Mouse (Mus musculus) lung, embryonic 14.5 days (tissue): ENCODE results near the gene Itga9. TPM values are rescaled to one million over a fixed set of nuclear protein-coding genes. Genes with fewer than 3 reads are reported as not detected.

Source experiments
- ATAC-seq: fragments of 200-750 bp; cut with Nextera tagmentation; 2 replicates; pipeline ENCODE4 v1.8.0; 2017; ENCODE audit warnings: mild to moderate bottlenecking, moderate TSS enrichment, moderate library complexity; ENCODE audit not compliant: insufficient read depth
- DNase-seq: peaks from one replicate; pipeline ENCODE4 v3.0.0-alpha.2; 2015
- H3K27ac ChIP-seq: fragments of 300-500 bp; sonication (generic); 2 replicates; pipeline ENCODE4 v1.5.1; 2014; ENCODE audit warnings: low read depth, mild to moderate bottlenecking, moderate library complexity
- H3K27me3 ChIP-seq: fragments of 300-500 bp; sonication (generic); 2 replicates; pipeline ENCODE4 v1.6.1; 2014; ENCODE audit warnings: low read length, control low read depth; ENCODE audit not compliant: insufficient read depth
- H3K36me3 ChIP-seq: fragments of 300-500 bp; sonication (generic); 2 replicates; pipeline ENCODE4 v1.6.1; 2014; ENCODE audit warnings: control low read depth; ENCODE audit not compliant: insufficient read depth
- H3K4me1 ChIP-seq: fragments of 300-500 bp; sonication (generic); 2 replicates; pipeline ENCODE4 v1.6.1; 2014; ENCODE audit warnings: antibody characterized with exemption, control low read depth; ENCODE audit not compliant: insufficient read depth
- H3K4me2 ChIP-seq: fragments of 300-500 bp; sonication (generic); 2 replicates; pipeline ENCODE4 v1.6.1; 2014; ENCODE audit warnings: mild to moderate bottlenecking
- H3K4me3 ChIP-seq: fragments of 300-500 bp; sonication (generic); 2 replicates; pipeline ENCODE4 v1.5.1; 2014; ENCODE audit warnings: low read depth, low read length
- H3K9ac ChIP-seq: fragments of 300-500 bp; sonication (generic); 2 replicates; pipeline ENCODE4 v1.6.1; 2014
- H3K9me3 ChIP-seq: fragments of 300-500 bp; sonication (generic); 2 replicates; pipeline ENCODE4 v1.6.1; 2016; ENCODE audit warnings: low read depth, low read length, control low read depth
- CTCF ChIP-seq: IDR thresholded peaks from 2 replicates; pipeline ENCODE4 v1.5.1; 2016; ENCODE audit warnings: antibody characterized with exemption, low read depth
- WGBS: fragments of 180-500 bp; shearing (Covaris S2); extraction: QIAGEN DNeasy Blood & Tissue Kit; methylation state at CpG from one replicate; pipeline ENCODE4 v1.1.7; 2014; 5-methylcytosine and 5-hydroxymethylcytosine counted together
- polyA plus RNA-seq: library from polyadenylated mRNA; unstranded; fragments of >200 nt; fragmentation: Nextera tagmentation; extraction: Ambion mirVana; gene quantifications from 2 replicates; pipeline ENCODE4 v1.2.1, GENCODE M21; 2014

Itga9 gene
- polyA plus RNA-seq, 1 experiment from 2014 or later = 28.7 TPM

DNA sequence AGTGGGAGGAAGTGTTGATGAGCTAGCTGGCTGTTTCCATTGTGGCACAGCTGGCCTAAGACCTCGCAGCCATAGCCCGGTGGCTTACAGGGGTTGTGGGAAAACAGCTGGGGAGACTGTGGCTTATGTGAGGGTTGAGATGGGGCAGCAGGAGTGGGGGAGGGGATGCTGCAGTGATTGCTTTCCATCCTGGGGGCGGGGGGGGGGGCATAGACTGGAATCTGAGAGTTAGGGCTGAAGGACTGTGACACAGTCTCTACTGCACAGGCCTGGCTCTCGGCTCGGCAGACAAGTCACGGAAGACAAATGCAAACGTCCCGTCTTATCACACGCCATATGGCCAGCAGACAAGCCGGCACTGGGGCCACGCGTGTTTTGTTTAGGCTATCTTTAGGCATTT lies 94.4 kb downstream of the Itga9 start:
- no peak for TF ChIP-seq CTCF
- no peaks in the 10 kb centered on the region for H3K9me3 ChIP-seq
- H3K36me3 ChIP-seq = 0 out of 2 replicates have a peak, but pooled peaks cover 5% of the 10 kb centered on the region
- peaks cover 40% of the 10 kb centered on the region for H3K4me1 ChIP-seq
- H3K27ac ChIP-seq = peak overlapping the region; percentile 84
- H3K9ac ChIP-seq = no peak overlapping the region
- H3K4me3 ChIP-seq = no peak overlapping the region
- no peaks in the 10 kb centered on the region for H3K27me3 ChIP-seq
- WGBS = 8% methylated on average over 12 of the region's 12 CpGs
- H3K4me2 ChIP-seq = no peak overlapping the region
- DNase-seq (peak; percentile 81), ATAC-seq (peak; percentile 73)

DNA sequence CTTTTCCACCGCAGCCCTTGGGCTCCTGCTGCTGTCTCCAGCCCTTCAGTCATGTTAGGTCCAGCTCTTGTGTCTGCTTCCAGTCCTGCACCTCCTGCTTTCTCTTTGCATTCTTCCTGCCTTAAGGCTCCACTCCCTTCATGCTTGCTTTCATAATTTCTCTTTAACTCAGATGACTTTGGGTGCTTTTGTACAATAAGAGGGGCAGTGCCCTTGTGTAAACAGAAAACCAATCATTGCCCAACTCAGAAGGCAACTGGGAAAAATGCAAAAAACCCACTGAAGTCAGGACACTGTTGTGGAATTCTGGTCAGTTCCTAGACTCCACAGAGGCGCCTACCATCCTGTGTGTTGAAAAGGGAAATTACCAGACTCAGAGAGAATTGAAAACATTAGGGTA lies 95.3 kb downstream of the Itga9 start:
- Histone ChIP-seq H3K4me2 (no peak overlapping the region), H3K27ac (peak overlapping the region; percentile 84), H3K27me3 (no peaks in the 10 kb centered on the region), H3K9ac (peak overlapping the region; percentile 13; the same call in 1 of the 2 replicates), H3K9me3 (no peaks in the 10 kb centered on the region), H3K36me3 (0 out of 2 replicates have a peak, but pooled peaks cover 5% of the 10 kb centered on the region), H3K4me3 (no peak overlapping the region), H3K4me1 (peaks cover 49% of the 10 kb centered on the region)
- ATAC-seq = no peak
- WGBS = 79% methylated on average over 2 of the region's 2 CpGs
- DNase-seq = no peak
- no peak for TF ChIP-seq CTCF

DNA sequence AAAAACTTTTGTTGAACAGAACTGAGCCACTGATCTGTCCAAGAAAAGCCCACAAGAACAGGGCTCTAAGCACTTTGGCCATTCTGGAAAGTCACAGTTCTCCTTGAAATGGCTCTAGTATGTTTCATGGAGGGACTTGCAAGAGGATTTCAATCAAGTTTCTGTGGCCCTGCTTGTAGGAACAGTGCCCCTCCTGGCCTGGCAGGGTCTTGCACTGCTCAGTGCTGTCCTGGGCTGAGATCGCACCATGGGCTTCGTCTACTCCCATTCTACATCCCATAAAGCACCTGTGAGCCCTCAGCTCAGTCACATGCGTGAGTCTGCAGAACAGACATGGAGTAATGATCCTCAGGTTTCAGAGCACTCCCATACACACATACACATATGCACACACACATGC lies 96.7 kb downstream of the Itga9 start:
- Histone ChIP-seq H3K4me2 (no peak overlapping the region), H3K9me3 (0 out of 2 replicates have a peak, but pooled peaks cover 1% of the 10 kb centered on the region), H3K4me1 (peaks cover 45% of the 10 kb centered on the region), H3K4me3 (no peak overlapping the region), H3K27me3 (no peaks in the 10 kb centered on the region), H3K27ac (no peak overlapping the region), H3K9ac (no peak overlapping the region), H3K36me3 (0 out of 2 replicates have a peak, but pooled peaks cover 8% of the 10 kb centered on the region)
- 0 out of 2 replicates have a peak, but pooled peaks have one; percentile 37 for TF ChIP-seq CTCF
- 95% methylated on average over 3 of the region's 3 CpGs for WGBS
- ATAC-seq = no peak
- no peak for DNase-seq

DNA sequence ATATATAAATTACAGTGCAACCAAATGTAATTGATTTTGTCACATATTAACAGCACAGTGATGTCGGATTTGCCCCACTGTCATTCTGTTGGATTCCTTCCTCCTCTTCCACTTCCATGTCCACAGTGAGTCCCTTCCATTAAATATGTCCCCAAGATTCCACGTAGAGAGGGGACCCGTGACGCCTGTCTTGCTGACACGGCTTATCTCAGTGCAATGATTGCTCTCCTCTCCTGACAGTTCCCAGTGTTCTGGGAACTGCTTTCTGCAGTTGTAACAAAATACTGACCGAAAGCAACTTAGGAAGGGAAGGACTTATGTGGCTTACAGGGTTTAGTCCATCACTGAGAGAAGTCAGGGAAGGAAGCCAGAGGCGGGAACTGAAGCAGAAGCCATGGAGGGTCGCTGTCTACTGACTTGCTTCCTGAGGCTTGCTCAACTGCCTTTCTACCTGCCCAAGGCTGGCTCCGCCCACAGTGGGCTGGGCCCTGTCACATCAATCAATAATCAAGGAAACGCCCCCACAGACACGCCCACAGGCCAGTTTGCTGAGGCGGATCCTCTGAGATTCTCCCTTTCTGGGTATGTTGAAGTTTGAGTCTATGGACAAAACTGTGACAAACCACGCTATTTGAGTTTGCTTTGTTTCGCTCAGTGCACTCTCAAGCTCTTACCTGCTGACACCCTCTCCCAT lies 99.0 kb downstream of the Itga9 start:
- no peak overlapping the region for H3K9ac ChIP-seq
- H3K36me3 ChIP-seq = 0 out of 2 replicates have a peak, but pooled peaks cover 12% of the 10 kb centered on the region
- peak overlapping the region; percentile 54 for H3K27ac ChIP-seq
- 42% methylated on average over 14 of the region's 14 CpGs for whole genome bisulfite sequencing
- peak; percentile 66 for DNase-seq
- 0 out of 2 replicates have a peak, but pooled peaks cover 4% of the 10 kb centered on the region for H3K9me3 ChIP-seq
- peak; percentile 25; the same call in 1 of the 2 replicates for ATAC-seq
- peaks cover 30% of the 10 kb centered on the region for H3K4me1 ChIP-seq
- no peak overlapping the region for H3K4me3 ChIP-seq
- no peak for TF ChIP-seq CTCF
- H3K27me3 ChIP-seq = no peaks in the 10 kb centered on the region
- no peak overlapping the region for H3K4me2 ChIP-seq

DNA sequence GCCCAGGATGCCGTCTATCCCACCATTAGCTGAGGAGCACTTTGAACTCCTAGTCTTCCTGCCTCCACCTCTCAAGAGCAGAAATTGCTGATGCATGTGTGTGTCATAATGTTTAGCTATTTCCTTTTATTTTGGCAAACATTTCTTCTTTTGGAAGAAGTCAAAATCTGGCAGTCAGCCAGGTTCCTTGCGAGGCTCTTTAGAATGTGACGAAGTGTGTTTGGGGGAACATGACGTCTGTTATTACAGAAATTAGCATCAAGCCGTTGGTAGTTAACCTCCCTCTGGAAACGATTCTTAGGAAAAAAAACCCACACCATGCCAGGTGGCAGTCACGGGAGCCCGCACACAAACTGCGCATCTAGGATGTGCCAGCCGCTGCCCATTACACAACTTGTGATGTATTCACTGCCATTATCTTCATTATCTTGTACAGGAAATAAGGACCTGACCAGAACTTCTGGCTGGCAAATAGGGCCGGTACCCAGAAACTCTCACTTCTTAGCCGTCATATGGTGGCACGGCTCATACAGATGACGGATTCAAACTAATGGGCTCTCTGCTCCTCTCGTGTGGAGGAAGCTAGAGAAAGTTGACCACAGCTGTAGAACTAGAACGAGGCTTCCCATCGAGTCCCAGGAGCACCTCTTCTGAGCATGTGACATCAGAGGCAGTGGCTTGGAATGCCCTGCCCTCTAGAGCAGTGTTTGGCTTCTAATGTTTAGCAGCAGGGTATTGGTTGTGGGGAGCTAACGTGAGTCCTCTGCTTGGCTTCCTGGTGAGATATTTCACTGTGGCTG lies 99.9 kb downstream of the Itga9 start:
- peak overlapping the region; percentile 27; the same call in 1 of the 2 replicates for H3K4me2 ChIP-seq
- peak; percentile 45 for ATAC-seq
- no peak overlapping the region for H3K4me3 ChIP-seq
- peaks cover 28% of the 10 kb centered on the region for H3K4me1 ChIP-seq
- no peak overlapping the region for H3K9ac ChIP-seq
- H3K9me3 ChIP-seq = 0 out of 2 replicates have a peak, but pooled peaks cover 4% of the 10 kb centered on the region
- peak overlapping the region; percentile 78 for H3K27ac ChIP-seq
- no peaks in the 10 kb centered on the region for H3K27me3 ChIP-seq
- no peak for TF ChIP-seq CTCF
- H3K36me3 ChIP-seq = peaks cover 16% of the 10 kb centered on the region; the same call in 1 of the 2 replicates
- peak; percentile 98 for DNase-seq
- WGBS = 31% methylated on average over 18 of the region's 18 CpGs

DNA sequence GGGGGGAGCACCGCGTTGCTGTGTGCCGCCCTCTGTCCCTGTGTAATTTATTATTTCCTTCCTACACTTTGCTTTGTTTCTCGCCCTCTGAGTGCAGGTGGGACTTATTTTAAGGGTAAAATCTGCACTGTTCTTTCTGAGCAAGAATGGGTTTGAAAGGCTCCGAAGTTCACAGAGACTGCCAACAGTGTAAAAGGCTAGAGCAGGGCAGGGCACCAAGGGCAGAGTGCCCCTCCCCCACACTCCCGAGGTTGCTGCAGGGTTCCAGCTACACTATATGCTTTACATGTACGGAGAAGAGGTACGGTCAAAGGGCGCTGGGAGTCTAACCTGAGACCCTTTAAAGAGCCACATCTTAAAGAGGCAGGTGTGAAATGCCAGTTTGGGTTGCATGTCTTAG lies 104.1 kb downstream of the Itga9 start:
- ATAC-seq = no peak

DNA sequence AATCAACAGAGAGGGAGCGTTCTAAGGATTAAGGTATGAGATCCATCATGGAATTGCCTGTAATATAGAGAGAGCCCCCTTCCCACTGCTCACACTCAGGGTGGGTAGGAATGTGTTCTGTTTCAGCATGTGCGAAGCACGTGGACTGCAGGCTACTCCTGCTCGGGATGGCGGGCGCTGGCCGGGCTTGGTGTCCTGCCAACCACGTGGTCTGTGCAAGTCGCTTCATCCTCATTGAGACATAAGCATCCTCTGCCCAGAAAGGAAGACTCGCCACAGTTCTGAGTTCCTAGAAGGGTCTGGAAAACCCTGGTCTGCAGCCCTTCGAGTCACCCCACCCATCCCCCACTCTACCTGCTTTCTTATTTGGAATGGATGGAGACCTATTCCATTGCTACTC lies 105.3 kb downstream of the Itga9 start:
- ATAC-seq (no peak), DNase-seq (no peak)
- Histone ChIP-seq H3K27ac (no peak overlapping the region), H3K36me3 (peaks cover 19% of the 10 kb centered on the region; the same call in 1 of the 2 replicates), H3K27me3 (no peaks in the 10 kb centered on the region), H3K4me2 (no peak overlapping the region), H3K9me3 (0 out of 2 replicates have a peak, but pooled peaks cover 4% of the 10 kb centered on the region), H3K4me3 (no peak overlapping the region), H3K9ac (no peak overlapping the region), H3K4me1 (peaks cover 12% of the 10 kb centered on the region; the same call in 1 of the 2 replicates)
- WGBS = 78% methylated on average over 11 of the region's 11 CpGs
- no peak for TF ChIP-seq CTCF

More for the DNA sequence above, 104.1 kb downstream of the Itga9 start:
- no peak for TF ChIP-seq CTCF
- 0 out of 2 replicates have a peak, but pooled peaks cover 4% of the 10 kb centered on the region for H3K9me3 ChIP-seq
- no peak for DNase-seq
- no peak overlapping the region for H3K9ac ChIP-seq
- no peak overlapping the region for H3K27ac ChIP-seq
- WGBS = 64% methylated on average over 9 of the region's 9 CpGs
- H3K4me3 ChIP-seq = no peak overlapping the region
- peaks cover 18% of the 10 kb centered on the region for H3K4me1 ChIP-seq
- no peaks in the 10 kb centered on the region for H3K27me3 ChIP-seq
- H3K36me3 ChIP-seq = peaks cover 19% of the 10 kb centered on the region; the same call in 1 of the 2 replicates
- H3K4me2 ChIP-seq = no peak overlapping the region
